Mouse (Mus musculus) megakaryocyte-erythroid progenitor cell, adult 5-6 weeks (primary cell): ENCODE data around the gene Tmprss7. TPM values are rescaled to one million over a fixed set of nuclear protein-coding genes. Genes with fewer than 3 reads are reported as not detected.

Source experiments
- ATAC-seq: replicated peaks from 2 replicates; pipeline ENCODE4 v1.8.0; 2016; ENCODE audit warnings: mild to moderate bottlenecking, inconsistent platforms; ENCODE audit not compliant: severe bottlenecking, poor library complexity, low FRiP score, low TSS enrichment
- total RNA-seq, 2 experiments: library from RNA; stranded (forward) in 1 of 2; stranded (reverse) in 1 of 2; fragments of 200-1000, 215-1000 nt in 1 of 2; fragments of >200 nt in 1 of 2; fragmentation: Nextera tagmentation in 1 of 2; gene quantifications; 2 replicates each; pipeline ENCODE4 v1.2.3; 2014 to 2017

Tmprss7 gene
- total RNA-seq, 2 experiments from 2014 or later = not detected

DNA sequence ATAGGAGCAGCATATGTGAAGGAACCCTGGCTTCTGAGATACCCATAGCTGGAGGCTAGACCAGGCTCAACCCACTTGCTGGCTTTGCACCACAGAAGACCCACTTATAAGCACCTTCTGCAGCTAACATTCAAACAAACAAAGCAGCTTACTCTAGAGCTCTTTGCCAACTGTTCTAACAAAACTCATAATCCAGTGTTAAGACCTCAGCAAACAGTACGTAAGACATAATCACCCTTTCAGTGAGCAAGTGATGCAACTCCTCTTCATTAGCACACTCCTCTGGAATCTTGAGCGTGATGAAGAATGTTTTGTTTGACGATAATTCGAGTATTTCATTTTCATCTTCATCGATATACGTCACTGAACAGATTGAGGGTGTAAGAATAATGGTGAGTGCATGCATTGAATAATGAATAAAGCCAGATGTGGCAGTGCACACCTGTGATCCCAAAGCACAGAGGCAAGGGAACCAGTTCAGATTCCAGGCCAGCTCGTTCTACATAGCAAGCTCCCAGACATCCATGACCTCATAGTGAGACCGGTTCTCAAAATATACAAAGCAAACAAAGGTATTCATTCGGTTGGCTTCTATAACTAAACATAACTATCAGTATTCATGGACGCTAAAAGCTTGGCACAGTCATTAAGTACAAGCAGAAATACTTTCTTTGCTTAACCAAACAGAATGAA lies 53.2 kb downstream of the Tmprss7 start:
- ATAC-seq = no peak

DNA sequence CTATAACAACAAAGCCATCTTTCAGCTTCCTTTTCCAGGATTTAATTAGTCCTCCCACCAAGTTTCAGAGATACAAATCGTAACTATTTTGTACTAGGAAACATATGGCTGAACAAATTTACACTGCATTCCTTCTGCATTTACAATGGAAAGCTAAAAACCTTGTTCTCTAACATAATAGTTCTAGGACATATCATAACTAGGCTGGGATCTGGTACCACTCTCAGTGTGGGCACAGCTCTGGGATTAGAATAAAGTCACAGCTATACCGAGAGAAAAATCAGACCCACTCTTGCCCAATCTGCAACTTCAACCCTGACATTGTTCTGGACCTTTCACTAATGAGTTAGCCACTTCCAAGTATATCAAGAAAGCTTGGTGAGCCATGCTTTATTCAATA lies 57.6 kb downstream of the Tmprss7 start:
- no peak for ATAC-seq

DNA sequence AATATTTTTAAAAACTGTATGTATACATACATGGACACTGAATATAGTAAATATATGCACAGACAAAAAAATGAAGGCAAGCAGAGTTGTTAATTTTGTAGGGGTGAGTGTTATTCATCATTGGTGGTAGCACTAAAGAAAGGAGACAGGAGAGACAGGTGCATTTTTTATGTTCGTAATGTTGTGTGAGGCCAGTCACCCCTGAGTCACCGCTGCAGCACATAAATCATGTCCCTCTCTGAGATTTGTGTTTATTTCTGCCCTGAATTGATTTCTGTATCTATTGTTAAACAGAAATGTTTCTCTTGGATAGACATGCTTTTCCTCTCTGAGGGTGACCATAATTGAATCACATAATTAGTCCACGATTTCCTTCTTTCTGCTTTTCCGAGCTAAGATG lies 61.0 kb downstream of the Tmprss7 start:
- ATAC-seq = no peak

DNA sequence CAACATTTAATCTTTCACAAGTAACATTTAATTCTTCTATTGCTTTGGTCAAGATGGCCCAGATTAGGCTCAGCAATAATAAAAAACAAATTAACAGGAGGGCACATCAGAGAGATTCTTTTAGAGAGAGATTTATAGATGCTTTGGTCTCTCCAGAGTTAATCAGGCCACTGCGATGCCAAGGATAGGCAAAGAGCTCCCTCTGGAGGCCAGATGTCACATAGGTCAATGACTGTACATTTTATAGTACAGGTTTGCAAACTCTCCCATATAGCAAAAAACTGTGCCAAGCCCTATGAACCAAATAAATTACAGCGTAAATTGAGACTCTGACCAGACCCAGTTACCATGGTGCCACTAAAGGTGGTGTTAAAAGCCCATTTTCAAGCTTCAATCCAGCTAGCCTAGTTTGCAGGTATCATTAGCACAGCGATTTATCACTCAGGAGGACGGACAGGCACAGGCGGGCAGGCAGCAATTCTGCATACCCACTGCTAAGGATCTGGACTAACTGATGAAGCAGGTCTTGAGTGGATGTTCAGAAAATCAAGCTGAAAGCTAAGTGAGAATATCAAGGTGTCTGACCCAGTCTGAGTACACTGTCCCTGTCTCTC lies 63.0 kb downstream of the Tmprss7 start:
- ATAC-seq = peak; percentile 90

DNA sequence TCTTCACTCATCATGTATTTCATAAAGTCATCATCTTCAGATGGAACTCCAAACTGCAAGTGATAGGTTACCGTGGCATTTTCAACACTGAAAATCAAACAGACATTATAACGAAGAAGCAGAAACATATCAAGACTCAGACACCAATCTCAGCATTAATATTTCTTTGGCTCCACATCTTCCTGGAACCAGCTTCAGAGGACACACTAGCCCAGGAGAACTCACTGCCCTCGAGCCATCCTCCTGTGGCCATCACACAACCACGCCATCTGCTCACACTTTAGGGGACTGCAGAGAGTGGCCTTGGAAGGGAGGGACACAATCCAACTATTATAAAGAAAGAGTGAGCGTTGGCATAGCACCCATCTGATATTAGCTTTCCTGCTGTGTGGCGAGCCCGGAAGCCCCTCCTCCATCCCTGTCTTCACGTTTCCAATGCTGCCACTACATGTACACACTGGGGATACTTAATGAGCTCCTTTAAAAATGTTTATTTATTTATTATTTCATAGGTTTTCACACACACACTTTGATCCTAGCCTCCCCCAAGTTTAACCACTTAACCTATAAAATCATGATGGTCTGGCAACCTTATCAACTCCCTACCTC lies 63.9 kb downstream of the Tmprss7 start:
- no peak for ATAC-seq

DNA sequence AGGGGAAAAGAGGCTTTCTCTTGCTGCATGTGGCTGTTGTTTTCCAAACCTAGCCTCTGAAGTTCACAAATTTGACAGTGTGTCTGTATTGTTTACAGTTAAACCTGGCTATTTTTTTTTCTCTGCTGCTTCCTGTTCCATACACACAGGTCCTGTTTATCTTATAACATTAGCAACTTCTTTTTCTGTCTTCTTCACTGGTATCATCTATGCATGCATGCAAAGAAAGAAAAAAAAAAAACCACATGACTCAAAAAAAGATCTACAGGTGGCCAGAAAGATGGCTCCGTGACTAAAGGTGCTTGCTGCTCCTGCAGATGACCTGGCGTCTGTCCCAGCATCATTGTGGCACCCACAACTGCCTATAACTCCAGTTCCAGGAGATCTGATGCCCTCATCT lies 68.1 kb downstream of the Tmprss7 start:
- 0 out of 2 replicates have a peak, but pooled peaks have one; percentile 11 for ATAC-seq

DNA sequence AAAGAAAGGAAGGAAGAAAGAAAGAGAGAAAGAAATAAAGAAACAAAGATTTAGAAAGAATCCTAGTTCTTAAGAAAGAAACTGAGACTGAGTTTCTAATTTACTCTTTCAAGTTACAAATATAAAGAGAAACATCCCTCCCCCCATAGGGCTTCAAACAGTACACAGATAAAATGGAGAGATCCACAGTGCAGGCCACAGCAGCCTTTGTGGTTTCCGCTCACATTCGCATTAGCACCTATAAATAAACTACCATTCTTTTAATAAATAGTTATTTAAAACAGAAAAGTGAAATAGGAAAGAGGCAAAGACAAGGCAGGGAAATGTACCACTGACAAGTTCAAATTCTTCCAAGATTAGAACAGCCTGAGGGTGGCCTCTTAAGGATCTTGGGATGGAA lies 68.7 kb downstream of the Tmprss7 start:
- ATAC-seq = no peak

DNA sequence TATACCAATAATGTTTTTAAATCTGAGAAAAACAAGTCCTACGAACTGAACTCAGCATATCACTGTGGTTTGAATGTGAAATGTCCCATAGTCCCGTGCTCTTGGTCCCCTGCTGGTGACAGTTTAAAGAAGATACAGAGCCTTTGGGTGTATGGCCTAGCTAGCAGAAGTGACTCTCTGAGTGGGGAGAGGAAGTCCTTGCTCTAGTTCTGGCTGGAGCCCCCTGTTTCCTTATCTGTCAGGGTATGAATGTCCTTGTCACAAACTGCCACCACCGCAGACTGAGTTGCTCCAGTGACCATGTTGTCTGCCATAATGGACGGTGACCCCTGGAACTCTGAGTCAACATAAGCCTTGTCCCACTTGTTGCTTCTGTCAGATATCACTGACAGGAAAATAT lies 70.2 kb downstream of the Tmprss7 start:
- 0 out of 2 replicates have a peak, but pooled peaks have one; percentile 35 for ATAC-seq

DNA sequence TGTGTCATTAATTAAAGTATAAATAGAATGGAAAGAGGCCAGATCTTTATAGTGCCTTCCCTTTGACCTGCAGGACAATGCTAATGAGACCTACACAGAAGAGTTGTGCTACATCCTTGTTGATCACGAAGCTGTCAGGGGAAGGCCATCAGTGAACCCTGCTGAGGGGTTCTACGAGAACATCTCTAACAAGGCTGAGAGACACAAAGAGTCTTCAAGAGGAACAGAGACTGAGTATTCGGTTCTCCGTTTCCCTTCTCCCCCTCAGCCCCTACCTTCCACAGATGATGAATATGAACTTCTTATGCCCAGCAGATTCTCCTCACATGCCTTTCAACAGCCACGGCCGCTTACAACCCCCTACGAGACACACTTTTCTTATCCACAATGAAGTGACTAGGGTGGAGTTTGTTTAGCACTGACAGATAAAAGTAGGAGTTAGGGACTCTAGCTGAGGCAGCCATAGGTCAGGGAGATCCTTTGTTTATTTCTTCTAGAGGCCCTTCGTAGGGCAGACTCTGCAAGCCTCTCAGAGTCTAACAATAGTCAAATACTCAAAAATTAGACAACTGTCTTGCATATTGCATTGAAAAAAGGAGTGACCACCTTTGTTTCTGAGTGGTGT lies 73.6 kb downstream of the Tmprss7 start:
- peak; percentile 58 for ATAC-seq

DNA sequence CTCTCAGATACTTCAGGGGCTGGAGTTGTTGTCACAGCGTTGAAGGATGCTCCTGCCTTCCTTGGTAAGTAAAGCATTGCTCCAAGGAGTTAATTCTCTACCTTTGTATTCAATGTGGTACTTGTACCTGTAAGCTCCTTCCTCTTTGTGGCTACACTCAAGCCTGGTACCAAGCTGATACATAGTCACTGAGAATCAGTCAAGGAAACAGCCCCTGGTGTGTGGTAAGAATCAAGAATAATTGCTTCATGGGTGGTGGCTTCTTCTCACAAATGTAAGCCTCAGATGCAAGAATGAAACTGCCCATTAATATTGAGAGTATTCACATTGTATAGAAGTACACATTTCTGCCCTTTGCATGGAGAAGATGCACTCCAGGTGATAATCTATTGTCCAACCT lies 77.5 kb downstream of the Tmprss7 start:
- no peak for ATAC-seq

DNA sequence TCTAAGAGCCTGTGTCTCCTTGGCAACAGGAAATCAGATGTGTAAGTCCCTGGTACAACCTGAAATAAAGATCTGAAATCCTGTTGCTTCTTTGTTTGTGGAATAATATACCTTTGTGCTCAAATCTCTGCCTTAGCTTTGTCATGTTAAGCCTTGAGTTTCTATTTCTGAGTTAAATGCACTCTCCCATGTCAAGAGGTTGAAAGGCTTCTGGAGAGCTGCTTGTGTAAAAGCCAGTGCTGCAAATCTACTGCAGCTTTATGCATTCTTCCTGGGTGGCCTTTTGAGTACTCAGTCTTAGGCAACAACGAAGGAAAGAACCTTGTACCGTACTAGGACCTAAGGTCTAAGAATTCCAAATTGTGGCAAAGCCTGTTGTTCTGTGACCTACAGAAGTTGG lies 80.2 kb downstream of the Tmprss7 start:
- ATAC-seq = no peak

DNA sequence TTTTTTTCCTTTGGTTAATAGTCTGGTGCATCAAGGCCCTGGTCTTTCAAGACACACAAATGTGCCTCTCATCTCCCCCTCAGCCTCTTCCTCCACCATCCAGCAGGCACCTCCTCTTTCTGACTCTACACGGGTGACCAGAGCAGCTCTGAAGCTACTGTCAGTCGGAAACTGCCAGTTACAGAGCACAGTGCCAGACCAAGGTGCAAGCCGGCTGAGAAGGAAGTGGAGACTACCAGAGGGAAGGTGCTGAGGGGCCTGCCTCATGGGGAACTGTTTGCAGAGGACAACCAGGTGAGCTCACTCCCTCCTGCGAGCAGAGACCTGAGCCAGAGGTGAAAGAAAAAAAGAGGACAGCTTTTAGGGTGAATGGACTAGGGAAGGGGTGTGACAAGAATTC lies 83.2 kb downstream of the Tmprss7 start, which contains the start of gene Gcsam:
TSS of gene Gcsam (plus strand) at position 114 of the 400 bp plus-strand sequence.
- ATAC-seq = no peak

DNA sequence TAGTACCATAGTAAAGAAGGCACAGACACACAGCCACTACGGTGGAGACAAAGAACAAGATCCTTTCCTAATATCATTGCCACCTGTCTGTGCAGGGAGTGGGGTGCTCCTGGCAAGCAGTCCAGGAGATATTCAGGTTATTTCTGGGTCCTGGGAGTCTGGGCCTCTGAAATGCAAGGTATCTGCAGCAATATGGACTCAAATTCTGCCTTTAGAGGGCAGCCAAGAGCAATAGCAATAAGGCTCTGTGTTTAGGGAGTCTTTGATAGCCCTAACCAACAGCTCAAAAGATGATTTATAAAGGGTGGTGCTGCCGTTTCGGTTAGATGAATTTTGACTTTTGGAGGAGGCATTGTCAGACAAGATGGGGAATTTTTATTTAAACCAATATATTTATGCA lies 84.2 kb downstream of the Tmprss7 start:
- peak; percentile 96 for ATAC-seq

DNA sequence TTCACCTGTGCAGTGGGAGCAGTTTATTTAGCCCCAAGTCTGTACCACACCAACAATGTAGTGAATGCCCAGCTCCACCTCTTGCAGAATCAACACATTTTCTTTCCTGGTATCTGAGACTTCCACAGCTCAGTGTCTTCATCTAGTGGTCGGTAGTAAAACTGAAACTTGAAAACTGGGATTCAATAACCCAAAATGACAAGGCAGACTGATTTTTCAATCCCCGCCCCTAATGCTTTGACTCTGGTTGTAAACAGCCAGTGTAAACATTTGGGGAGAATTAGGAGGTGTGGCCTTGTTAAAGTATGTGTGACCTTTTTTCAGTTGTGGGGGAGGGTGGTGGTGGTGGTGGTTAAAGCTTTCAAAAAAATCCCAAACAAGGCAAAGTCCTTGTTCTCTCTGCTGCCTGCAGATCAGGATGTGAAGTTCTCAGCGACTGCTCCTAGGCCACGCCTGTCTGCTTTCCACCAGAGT lies 84.9 kb downstream of the Tmprss7 start:
- 0 out of 2 replicates have a peak, but pooled peaks have one; percentile 19 for ATAC-seq

Other genes with a start within 250 kb of the Tmprss7 start
- gene Gm609, start 200.7 kb downstream of the Tmprss7 start, total RNA-seq (2014; fragmentation: Nextera tagmentation) = not detected in 2 replicates
- not detected in 2 replicates for gene Gm609, start 200.7 kb downstream of the Tmprss7 start, total RNA-seq (2017)
- not detected in 2 replicates for gene Gm17783, start 161.6 kb downstream of the Tmprss7 start, total RNA-seq (2014; fragmentation: Nextera tagmentation)
- gene Gm17783, start 161.6 kb downstream of the Tmprss7 start, total RNA-seq (2017) = not detected in 2 replicates
- not detected in 2 replicates for gene Slc9c1, start 158.3 kb downstream of the Tmprss7 start, total RNA-seq (2014; fragmentation: Nextera tagmentation)
- not detected in 2 replicates for gene Slc9c1, start 158.3 kb downstream of the Tmprss7 start, total RNA-seq (2017)
- 0.27 TPM in 1 of 2 replicates, not detected in the other for gene Gcsam, start 83.3 kb downstream of the Tmprss7 start, total RNA-seq (2014; fragmentation: Nextera tagmentation)
- 0.38 and 1.1 TPM in 2 replicates for gene Gcsam, start 83.3 kb downstream of the Tmprss7 start, total RNA-seq (2017)
- gene BC016579, start 39.6 kb downstream of the Tmprss7 start, total RNA-seq (2014; fragmentation: Nextera tagmentation) = not detected in 2 replicates
- 0.91 TPM in 1 of 2 replicates, not detected in the other for gene BC016579, start 39.6 kb downstream of the Tmprss7 start, total RNA-seq (2017)
- gene Tagln3, start 30.9 kb upstream of the Tmprss7 start, total RNA-seq (2014; fragmentation: Nextera tagmentation) = 0.59 TPM in 1 of 2 replicates, not detected in the other
- not detected in 2 replicates for gene Tagln3, start 30.9 kb upstream of the Tmprss7 start, total RNA-seq (2017)
- gene Abhd10, start 49.3 kb upstream of the Tmprss7 start, total RNA-seq (2014; fragmentation: Nextera tagmentation) = 8.8 and 10.6 TPM in 2 replicates
- gene Abhd10, start 49.3 kb upstream of the Tmprss7 start, total RNA-seq (2017) = 18.4 and 25.7 TPM in 2 replicates